Mouse (Mus musculus) CH12F3 (cell line): ENCODE results near the gene Tmem63b.

Experiments
- in situ Hi-C: fragments of 300-500 bp; cut with MboI; formaldehyde crosslinking; loops from 2 replicates; pipeline ENCODE4 v1.14.3; 2020; ENCODE audit warnings: low sequenced_read_pairs

Gene Tmem63b

DNA sequence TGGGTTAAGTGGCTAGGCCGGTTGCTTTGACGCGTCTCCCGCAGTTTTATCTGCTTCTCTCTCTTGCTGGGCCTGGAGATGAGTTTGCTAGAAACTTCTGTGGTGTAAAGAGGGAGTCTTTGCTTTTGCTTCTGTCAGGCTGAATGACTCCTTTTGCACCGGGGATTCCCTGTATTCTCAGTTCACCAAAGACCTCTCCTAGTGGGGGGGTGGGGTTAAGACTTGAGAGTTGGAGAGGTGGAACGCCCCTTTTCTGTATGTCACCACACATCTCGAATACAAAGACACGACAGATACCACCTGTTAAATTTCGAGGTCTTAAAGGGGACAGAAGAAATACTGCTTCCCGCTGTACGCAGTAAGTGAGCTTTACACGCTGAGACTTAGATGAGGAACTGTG, at the start of gene Tmem63b:
Gene Tmem63b, minus strand, starts transcription at position 190 of the 400 bp plus-strand sequence.
- in situ Hi-C loops: no loop called here

DNA sequence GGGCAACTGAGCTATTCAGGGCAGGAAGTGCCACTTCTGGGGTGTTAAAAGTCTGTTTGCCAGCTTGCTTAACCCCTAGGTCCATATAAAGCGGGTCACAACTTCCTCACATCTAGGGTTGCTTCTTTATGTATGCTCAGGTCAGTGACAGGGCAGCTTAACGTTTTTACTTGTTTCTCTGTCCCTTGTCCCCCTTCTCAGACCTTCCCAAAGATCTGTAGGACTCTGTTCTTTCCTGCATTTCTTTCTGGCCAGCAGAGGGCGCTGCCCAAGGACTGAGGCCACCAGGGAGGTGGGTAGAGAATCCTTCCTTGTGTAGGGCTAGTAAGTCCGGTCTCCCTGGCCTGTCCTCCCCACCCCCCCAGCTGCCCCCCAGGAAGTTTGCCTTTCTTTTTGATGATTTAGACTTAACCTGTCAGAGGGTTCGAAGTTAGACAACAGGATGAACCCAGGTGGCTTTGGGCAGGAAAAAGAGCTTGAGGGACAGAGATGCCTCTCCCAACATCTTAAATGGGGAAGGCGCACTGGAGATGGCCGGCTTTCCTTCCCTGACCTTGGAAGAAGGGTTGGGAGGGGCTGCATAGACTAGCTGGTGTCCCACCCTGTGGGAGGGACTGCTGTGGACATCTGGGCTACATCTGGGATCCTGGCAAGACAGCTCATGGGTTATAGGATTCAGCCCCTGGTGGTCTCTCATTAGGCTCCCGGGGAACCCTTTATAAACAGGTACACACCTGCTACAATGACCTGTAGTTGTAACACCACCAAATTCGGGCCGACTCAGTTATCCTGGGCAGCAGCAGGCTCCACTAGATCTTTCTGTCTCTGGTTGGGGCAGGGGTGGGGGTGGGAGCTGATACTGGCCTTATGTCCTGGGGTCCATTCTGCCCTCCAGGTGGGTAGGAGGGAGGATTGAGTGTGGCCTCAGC, 48.9 kb upstream of the Tmem63b start:
- in situ Hi-C loops: no loop called here

DNA sequence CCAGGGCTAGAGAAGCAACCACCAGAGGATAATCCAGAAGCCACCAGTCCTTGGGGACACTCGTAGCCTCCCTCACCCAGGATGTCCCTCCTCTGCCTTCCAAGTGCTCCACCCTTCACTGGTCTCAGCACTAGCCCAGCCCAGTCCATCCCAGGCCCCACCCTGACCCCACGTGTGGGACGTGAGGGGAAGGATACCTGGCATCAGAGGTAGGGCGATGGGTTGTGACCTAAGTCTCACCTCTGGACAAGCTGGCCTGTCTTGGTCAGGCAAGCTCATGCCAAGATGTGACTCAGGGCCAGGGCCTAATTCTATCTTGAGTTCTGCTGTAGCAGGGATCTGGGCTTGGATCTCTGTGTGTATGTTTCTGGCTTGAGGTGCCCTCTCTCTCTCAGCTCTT, 48.2 kb upstream of the Tmem63b start:
- in situ Hi-C loops: loop anchor here (5.0 kb wide), 1 partner anchor 297 kb away; the partner anchor contains the start of gene Vegfa

DNA sequence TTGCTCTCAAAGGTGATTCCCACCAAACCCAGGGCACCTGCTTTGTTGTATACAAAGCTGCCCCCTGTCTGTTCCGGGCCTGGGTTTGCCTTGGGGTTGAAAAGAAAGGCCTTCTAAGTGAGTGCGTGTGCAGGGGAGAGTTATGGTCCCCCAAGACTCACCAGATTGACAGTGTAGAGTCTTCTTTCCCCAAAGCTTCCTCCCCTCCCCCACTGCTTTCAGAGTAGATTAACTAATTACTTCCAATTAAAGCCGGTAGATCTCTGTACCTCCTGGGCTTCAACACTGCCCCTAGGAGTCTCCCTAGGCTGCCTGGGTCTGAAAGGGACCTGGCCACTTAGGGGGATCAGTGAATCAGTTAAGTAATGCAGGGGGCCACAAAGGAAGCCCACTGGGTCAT, 47.6 kb upstream of the Tmem63b start:
- in situ Hi-C loops: loop anchor here (5.0 kb wide), 1 partner anchor 298 kb away; the partner anchor contains the start of gene Vegfa

DNA sequence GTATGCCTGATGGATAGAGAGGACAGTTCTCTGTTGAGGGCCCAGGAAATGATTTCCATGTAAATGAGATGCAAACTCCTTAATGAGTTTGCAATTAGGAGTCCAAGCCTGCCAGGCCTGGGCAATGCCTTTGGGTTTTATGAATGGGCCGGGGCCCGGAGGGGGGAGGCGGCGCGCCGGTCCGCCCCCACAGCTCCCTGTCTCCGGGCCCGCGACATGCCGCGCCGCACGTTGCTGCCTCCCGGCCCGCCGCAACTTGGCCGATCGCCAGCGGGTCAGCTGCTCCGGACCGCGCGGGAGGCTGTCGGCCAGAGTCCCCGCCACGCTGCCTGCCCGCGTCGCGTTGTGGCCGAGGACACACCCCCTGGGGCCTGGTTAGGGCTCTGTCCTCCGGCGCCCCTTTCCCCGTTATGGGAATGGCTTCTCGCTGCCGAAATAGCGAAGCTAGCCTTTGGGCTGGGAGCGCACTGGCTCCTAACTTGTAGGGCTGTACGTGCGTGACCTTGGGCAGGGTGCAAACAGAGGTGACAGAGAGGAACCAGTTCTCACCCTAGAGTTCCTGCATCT, 47.1 kb upstream of the Tmem63b start, which contains the start of gene 1600014C23Rik:
Gene 1600014C23Rik, minus strand, starts transcription at position 110 of the 567 bp plus-strand sequence.
- in situ Hi-C loops: loop anchor here (5.0 kb wide), 1 partner anchor 298 kb away; the partner anchor contains the start of gene Vegfa

DNA sequence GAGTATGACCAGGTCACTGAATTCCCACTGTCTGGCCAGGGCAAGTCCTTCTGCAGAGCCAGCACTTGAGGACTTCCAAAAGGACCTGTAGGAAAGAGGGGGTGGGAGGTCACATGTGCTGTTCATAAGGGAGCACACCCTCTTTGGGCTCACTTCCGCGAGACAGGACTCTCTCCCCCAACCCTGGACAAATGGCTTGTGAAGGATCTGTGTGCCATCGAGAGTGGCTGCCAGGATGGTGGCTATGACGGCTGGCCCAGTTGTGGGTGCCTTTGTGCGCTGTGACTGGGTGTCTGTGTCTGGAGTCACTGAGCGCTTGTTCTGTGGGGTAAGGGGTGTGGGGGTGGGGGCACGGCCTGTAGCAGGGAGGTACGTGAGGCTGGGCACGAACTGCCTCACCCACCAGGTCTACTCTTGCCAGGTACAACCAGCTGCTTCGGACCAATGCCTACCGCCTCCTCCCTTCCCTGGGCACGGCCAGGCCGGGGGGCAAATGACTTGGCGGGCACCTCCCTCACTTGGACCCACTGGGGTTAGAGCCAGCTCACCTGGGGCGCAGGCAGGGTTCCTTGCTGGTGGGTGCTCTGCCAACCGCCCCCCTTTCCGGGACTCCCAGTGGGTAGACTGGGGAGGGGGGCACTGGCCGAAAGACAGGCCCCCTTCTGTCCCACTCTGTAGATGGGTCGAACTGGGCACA, 46.5 kb upstream of the Tmem63b start:
- in situ Hi-C loops: loop anchor here (5.0 kb wide), 1 partner anchor 299 kb away; the partner anchor contains the start of gene Vegfa

DNA sequence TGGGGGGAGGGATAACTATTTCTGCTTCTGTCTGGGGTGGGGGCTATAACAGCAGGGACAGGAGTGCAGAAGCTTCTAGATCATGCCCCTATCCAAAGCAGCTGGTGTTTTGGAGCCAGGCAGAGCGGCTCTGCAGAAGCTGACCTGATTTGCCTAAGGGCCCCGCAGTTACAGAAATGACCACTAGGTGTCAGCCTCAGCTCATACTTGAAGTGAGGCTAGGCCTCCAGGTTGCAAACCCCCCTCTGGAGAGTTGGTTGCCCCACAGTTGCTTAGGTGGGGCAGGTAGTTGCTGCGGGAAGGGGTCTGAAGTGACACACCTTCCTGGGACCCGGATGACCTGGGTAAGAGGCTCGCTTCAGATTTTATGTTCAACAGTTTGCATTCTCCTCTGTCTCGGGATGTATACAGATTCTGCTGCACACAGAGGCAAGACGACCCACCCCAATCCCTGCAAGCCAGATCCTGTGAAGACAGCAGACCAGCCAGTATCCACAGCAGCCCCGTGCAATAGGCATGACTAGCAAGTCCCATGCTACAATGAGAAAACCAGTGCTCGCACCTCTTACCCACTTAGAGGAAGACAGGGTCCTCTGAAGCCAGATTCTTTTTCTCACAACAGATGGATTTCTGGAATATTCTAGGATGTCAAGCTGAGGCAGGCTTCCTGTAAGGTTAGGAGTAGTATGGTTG, 44.6 kb upstream of the Tmem63b start:
- in situ Hi-C loops: loop anchor here (5.0 kb wide), 1 partner anchor 301 kb away; the partner anchor contains the start of gene Vegfa

DNA sequence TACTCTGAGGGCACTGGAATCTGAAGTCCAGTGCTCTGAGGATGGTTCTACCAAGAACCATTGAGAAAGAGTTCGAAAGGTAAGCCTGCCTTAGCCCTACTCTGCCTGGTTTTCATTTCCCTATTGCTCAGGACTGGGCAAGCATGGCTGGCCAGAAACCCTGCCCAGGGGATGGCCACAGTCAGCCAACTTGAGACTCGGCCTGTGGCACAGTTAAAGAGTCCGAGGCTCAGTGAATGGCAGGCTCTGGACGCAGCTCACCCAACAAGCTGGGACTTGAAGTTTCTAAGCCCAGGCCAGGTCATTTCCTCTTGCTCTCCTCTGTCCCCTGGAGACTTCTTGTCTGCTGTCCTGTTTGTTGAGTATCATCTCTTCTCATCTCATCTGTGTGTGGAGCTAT, 44.0 kb upstream of the Tmem63b start:
- in situ Hi-C loops: loop anchor here (5.0 kb wide), 1 partner anchor 302 kb away; the partner anchor contains the start of gene Vegfa

DNA sequence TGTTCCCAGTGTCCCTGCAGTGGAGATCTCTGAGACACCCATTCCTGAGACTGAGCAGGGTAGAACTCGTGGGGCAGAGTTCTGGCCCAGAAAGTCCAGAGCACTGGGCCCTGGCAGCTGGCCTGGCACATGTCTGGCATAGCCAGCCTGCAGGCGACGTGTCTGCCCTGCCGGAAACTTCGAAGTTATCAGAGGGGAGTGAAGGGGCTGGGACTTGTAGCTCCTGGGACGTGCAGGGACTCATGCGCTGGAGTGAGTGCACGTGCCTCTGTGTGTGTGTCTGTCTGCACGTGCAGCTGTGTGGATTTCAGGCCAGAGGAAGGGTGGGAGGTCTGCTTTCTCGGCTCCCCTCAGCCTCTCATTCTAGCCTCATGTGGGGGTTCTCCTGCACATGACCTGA, 42.7 kb upstream of the Tmem63b start:
- in situ Hi-C loops: no loop called here

DNA sequence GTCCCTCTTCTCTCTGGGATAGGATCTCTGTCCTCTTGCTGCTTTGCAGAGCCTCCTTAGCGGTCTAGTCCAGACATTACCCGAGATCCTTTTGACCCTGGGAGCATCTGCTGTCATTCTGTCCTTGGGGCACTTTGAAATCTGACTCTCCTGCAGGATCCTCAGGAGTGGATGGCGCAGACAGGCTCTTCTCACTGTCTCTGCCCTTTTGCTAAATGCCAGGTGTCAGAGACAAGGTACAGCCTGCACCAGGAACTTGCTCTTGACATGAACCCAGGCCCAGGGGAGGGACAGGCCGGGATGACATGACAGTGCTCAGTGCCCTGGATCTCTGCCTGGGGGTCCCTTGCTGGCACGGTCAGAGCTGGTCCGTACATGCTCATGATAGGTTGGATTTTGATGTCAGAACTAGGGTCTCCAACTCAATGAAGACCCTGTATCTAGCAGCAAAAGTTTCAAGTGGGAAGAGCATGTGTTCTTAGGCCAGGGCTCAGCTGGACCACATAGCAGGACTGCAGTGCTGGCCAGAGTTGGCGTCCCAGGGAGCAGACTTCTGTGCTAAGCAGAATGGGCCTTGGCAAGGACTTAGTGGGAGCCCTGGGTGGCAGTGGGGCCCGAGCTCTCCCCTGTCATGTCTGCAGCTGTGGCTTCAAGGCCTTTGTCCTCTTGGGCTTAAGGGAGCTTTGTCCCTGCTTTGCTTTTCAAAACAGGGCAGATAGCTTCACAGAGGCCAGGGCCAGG, 41.4 kb upstream of the Tmem63b start:
- in situ Hi-C loops: no loop called here

DNA sequence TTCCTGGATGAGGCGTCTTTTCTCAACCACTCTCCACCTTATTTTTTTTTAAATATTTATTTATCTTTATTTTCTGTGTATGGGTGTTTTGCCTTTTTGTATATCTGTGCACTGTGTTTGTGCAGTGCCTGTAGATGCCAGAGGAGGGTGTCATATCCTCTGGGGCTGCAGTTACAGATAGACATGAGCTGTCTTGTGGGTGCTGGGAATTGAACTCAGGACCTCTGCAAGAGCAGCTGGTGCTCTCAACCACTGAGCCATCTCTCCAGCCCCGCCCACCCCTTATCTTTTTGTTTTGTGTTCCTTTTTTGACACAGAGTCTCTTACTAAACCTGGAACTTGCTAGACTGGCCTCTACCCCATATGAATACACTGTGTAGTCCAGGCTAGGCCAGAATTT, 40.8 kb upstream of the Tmem63b start:
- in situ Hi-C loops: no loop called here

DNA sequence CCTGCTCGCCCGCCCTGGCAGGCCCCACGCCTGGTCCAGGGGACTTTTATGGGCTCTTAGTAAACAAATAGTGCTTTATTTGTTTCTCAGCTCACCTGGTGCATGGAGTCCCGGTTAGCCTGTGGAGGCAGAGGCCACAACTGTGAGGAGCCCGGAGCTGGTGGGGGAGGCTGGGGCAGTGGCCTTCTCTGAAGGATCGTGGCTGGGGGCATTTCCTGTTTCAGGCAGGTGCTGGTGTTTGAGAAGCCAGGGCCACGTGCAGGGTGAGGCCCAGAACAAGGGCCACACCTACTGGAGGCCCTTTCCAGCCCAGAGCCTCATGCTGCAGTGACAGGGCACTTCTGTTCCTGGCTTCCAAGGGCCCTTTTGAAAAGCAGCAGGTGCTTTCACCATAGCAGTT, 39.5 kb upstream of the Tmem63b start:
- in situ Hi-C loops: no loop called here

DNA sequence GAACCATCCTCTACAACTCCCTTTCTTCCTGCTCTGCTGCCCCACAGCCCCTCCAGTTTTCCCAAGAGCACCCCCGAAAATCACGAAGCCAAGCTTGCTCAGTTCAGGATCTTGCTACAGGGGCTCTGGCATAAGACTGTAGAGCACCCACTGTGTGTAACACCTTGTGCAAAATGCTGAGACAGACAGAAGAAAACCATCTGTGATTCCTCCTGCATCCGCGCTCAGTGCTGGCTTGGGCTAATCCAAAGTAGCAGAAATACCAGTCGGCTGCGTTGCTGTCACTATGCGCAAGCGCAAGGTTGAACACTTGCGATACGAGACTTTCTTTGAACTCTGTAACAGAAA, 37.8 kb upstream of the Tmem63b start:
- in situ Hi-C loops: no loop called here

DNA sequence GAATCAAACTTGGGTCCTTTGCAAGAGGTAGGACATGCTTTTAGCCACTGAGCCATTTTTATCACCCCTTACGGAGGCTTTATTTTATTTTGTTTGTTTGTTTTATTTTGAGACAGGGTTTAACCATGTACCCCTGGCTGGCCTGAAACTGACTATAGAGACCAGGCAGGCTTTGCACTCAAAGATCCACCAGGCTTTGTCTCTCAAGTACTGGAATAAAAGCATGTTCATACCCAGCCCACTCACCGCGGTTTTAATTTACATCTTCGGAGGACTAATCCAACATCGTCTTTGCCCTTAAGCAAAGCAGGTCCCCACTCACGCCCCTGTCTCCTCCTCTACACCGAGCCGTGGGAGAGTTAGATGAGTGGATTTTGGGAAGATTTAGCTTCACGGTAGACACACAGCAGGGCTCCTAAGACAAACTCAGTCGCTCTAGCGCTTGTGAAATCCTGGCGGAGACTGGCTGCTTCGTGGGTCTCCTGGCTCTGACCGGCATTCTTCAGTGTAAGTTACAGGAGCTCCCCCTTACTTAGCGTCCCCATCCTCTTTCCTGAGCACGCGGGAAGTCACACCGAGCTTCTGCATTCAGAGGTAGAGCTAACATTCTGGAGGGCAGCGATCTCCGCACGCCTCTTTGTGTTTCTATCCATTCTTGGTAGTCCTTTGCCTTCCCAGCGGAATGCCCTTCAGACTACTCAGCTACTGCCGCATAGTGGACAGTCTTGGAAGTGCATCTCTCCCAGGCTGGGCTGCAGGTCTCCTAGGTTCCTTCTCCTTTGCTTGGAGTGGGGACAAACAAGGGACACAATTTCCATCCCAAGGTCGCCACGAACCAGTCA, 37.2 kb upstream of the Tmem63b start:
- in situ Hi-C loops: no loop called here

DNA sequence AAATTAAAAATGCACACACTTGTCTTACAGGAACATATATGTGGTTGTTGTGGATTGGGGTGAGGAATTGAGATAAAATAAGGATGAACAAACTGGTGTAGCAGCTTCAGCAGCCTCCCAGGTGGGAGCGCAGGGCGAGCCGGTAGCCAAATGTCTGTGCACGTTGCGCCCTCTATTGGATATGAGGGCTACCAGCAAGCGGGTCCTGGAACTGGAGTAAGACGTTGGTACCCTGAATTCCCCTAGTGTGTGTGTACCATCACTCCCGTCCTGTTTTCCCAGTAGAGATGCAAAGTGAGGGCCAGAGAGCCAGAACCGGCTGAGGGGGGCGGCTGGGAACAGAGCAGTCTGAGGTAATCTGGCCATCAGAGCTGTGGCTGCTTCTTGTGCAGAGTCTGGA, 31.6 kb upstream of the Tmem63b start:
- in situ Hi-C loops: loop anchor here (5.0 kb wide), 1 partner anchor 41 kb away; no protein-coding TSS in a partner anchor

DNA sequence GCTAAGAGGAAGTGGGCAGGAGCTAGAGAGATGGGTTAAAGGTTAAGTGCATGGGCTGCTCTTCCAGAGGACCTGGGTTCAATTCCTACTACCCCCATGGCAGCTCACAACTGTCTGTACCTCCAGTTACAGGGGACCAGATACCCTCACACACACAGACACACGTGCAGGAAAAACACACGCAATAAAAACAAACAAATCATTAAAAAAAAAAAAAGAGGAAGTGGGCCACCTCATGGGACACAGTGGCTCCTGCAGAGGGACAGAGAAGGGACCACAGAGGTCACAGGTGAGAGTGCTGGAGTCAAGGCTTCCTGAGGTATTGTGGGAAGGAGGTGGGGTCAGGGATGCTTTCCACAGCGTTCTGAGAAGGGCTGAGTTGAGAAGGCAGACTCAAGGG, 24.8 kb upstream of the Tmem63b start:
- in situ Hi-C loops: no loop called here

DNA sequence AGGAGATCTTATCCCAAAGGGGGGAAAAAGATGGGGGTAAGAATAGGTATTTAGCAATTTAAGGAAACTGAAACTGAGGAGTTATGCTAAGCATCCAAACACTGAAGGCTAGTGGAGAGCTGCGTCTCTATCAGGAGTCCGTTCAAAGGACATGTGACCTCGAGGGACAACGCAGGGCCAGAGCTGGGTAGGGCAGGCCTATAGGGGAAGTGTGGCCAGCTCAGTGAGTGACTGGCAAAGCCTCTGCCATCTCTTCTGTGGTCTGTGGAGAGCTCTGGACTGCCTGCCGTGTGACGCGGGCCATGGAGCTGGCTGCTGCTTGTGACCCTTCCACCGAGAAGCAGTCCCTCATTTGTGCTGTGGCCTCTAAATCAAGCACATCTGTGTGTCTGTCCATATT, 23.7 kb upstream of the Tmem63b start:
- in situ Hi-C loops: no loop called here

DNA sequence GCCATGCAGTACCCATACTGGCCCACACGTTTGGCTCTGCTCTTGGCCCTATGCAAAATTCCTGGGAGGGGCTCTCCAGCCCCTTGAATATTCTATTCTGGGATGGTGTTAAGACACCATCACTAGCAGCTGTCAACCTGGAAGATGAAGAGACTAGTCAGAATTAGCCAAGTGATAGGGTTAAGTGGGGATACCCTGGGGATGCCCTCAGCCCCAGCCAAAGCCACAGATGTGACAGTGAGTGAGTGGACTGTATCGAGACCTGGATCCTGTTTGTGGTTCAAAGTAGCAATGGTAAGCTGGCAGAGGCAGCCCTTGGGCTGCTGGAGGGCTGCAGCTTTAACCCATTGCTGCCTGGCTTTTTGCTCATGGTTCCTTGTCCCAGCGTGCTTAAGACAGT, 23.1 kb upstream of the Tmem63b start:
- in situ Hi-C loops: no loop called here

DNA sequence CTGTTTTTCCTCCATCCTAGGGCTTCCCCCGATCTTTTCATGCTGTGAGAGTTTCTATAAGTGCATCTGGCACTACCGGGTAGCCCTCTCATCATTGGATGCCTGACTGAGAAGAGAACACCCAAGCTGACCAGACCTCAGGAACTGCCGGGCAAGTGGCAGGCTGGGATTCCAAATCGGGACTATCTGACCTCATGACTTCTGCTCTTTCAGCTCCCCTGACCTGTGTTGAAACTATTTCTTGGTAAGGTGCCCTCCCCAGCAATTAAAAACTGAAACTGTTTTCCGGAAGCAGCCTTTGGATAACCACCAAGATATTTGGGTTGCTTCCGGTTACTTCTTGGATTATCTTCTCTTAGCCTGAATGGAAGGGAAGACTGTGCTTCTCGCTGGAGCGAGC, 21.5 kb upstream of the Tmem63b start:
- in situ Hi-C loops: no loop called here
